Mouse (Mus musculus) T-helper 2 cell (primary cell): Measurements from ENCODE around the gene Hmgn2.
"Not testable (repeated sequence)": the region's sequence is repeated elsewhere in the genome, so short reads cannot be mapped to it uniquely, and the experiment has no call there.

ENCODE experiments used
- in situ Hi-C: fragments of 300-600 bp; cut with MboI, MseI; formaldehyde crosslinking; loops from one replicate; pipeline ENCODE4 v1.15.1; 2025; ENCODE audit warnings: high pct_unique_total_duplicates

Gene Hmgn2

GRCm38 (mm10) chr4:133925204-133925603, 43.2 kb downstream of the Hmgn2 start:
- in situ Hi-C loops: no loop called here

DNA sequence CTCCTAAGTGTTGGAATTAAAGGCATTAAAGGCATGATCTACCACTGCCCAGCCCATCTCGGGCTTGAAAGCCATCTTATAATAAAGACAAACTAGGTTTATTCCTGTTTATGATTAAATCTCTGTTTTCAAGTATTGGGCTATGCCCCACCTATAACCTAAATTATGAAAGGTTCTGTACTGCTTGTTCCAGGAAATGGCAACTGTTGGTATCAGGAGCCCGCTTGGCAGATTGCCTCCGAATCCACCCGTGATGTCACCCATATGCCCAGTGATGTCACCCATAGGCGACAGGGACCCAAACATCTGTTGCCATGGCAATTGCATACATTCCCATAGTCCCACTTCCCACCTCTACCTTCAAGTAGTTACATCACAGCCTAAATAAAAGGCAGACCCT, 44.7 kb downstream of the Hmgn2 start:
- in situ Hi-C loops: no loop called here

GRCm38 (mm10) chr4:133918093-133918825, 50.2 kb downstream of the Hmgn2 start:
- in situ Hi-C loops: not testable (repeated sequence)
